Mouse (Mus musculus) cerebellum, postnatal 14 days (tissue): Measurements from ENCODE around the gene Kidins220.
A peak's percentile ranks its signal among the peaks of the same experiment; 100 is the strongest.

ENCODE experiments used
- DNase-seq, 2 experiments: peaks; one replicate each; pipeline ENCODE4 v3.0.0; 2021; ENCODE audit warnings: mixed read lengths in 2 of 2

Kidins220 gene

GRCm38 (mm10) chr12:25093241-25093774 lies 118.6 kb downstream of the Kidins220 start:
- DNase-seq = peak; percentile 26 to 35

GRCm38 (mm10) chr12:25094621-25095521 lies 120.1 kb downstream of the Kidins220 start:
- peak; percentile 22 to 44 for DNase-seq

GRCm38 (mm10) chr12:25095538-25095937 lies 120.8 kb downstream of the Kidins220 start:
- DNase-seq = no peak

GRCm38 (mm10) chr12:25095974-25096639 lies 121.4 kb downstream of the Kidins220 start:
- peak; percentile 97 for DNase-seq

GRCm38 (mm10) chr12:25096640-25097051 lies 121.9 kb downstream of the Kidins220 start:
- DNase-seq = no peak

GRCm38 (mm10) chr12:25097052-25097209 lies 122.2 kb downstream of the Kidins220 start, which contains the start of gene Id2:
Id2 (minus strand) TSS chr12:25097140.
- no peak for DNase-seq

- DNase-seq = peak; percentile 32 to 50
These were observed 122.8 kb downstream of the Kidins220 start for GRCm38 (mm10) chr12:25097210-25098160.

- no peak for DNase-seq
These were observed 123.4 kb downstream of the Kidins220 start for GRCm38 (mm10) chr12:25098161-25098550.

- peak; percentile 84 to 90 for DNase-seq
These were observed 124.0 kb downstream of the Kidins220 start for GRCm38 (mm10) chr12:25098561-25099312.

- DNase-seq = peak; percentile 54 to 57
These were observed 124.5 kb downstream of the Kidins220 start for GRCm38 (mm10) chr12:25099313-25099562.

GRCm38 (mm10) chr12:25099563-25100408 lies 125.1 kb downstream of the Kidins220 start:
- DNase-seq = peak; percentile 29 to 35

GRCm38 (mm10) chr12:25100411-25101217 lies 125.9 kb downstream of the Kidins220 start:
- DNase-seq = peak; percentile 46 to 50

GRCm38 (mm10) chr12:25101389-25101788 lies 126.7 kb downstream of the Kidins220 start:
- peak in 1 of 2 experiments; percentile 18 for DNase-seq

- no peak for DNase-seq
These were observed 129.2 kb downstream of the Kidins220 start for GRCm38 (mm10) chr12:25103911-25104310.

- DNase-seq = no peak
These were observed 129.8 kb downstream of the Kidins220 start for GRCm38 (mm10) chr12:25104541-25104940.

GRCm38 (mm10) chr12:25108865-25109264 lies 134.1 kb downstream of the Kidins220 start:
- DNase-seq = no peak

GRCm38 (mm10) chr12:25109971-25110681 lies 135.4 kb downstream of the Kidins220 start:
- peak; percentile 30 to 43 for DNase-seq

- no peak for DNase-seq
These were observed 136.0 kb downstream of the Kidins220 start for GRCm38 (mm10) chr12:25110682-25111078.
